Mouse (Mus musculus): ENCODE data around the gene Eif3l.
"Not testable (repeated sequence)": the region's sequence is repeated elsewhere in the genome, so short reads cannot be mapped to it uniquely, and the experiment has no call there.

Gene Eif3l

GRCm38 (mm10) chr15:79074913-79075532 lies at the start of gene Eif3l:
Gene Eif3l, plus strand, starts transcription at chr15:79075179.
- peak; percentile 91 to 95 for DNase-seq (ENCODE audit: inconsistent age in 2 of 2, low spot score in 1 of 2)

- no peak for DNase-seq (ENCODE audit: inconsistent age in 2 of 2, low spot score in 1 of 2)
Observed at GRCm38 (mm10) chr15:79025687-79026308, 49.2 kb upstream of the Eif3l start.

GRCm38 (mm10) chr15:79026511-79027290 lies 48.3 kb upstream of the Eif3l start:
- DNase-seq (ENCODE audit: inconsistent age in 2 of 2, low spot score in 1 of 2) = no peak

DNA sequence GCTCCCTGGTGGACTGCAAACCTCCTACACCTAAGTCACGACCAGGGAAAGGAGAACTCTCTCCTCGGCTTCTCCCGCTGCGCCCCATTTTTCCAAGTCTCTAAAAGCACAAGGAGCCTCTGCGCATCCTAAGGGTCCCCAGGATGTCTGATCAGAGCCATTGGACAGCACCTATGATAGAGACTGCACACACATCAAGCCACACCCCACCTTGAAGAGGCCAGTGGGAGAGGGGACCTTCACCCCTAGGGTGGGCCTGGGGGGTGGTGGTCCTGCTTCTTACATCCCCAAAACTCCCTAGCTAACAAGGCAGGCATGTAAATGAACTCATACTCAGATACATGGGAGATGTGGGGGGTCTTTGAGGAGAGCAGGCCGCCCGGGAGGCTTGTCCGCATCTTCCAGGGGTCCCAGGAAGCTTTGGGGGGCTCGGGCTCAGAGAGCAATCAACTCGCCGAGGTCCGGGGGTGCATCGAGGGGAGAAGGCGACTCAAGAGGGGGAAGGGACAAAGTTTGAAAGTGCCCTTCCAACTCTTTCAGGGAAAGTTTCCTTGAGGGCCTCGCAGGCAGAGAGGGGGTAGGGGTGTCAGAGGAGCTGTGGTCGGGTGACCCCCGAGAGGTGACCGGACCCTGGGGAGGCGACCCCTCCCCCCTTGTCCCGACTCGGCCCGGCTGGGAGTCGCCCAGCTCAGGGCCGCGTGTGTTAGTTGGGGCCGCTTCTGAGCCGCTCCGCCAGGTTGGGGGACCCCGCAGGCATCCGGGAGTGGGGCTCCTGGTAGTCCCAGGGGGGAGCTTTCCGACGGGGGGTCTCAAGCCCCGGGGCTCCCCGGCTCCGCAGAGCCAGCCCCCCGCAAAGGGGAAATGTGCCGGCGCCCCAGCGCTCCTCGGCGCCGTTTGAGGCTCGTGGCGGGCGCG lies 47.4 kb upstream of the Eif3l start:
- DNase-seq (ENCODE audit: inconsistent age in 2 of 2, low spot score in 1 of 2) = peak; percentile 65 to 82

DNA sequence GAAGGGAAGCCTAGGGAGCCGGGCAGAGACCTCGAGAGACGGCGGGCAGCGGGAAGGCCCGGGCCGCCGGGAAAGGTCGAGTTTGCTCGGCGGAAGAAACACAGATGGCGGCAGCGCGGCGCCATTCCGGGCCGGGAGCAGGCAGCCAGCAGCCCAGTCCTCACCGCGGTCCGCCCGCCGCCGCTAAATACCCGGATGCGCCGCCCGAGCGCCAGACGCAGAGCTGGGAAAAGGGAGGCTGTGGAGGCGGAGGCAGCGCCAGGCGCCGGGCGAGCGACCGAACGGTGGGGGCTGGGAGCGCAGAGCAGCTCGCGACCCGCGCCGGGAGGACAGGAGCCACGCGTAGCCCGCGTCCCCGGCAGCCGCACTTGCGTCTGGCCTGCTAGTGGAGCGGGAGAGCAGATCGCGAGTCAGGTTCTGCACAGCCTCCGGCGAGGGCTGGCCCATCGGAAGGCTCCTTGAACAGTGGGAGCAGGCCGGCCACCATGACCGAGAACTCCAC lies 46.7 kb upstream of the Eif3l start, which contains the start of gene H1f0:
Gene H1f0 (plus strand): TSS at position 214 of the 502 bp plus-strand sequence.
- DNase-seq (ENCODE audit: inconsistent age in 2 of 2, low spot score in 1 of 2) = peak; percentile 96 to 98

- no peak for DNase-seq (ENCODE audit: inconsistent age in 2 of 2, low spot score in 1 of 2)
Observed at GRCm38 (mm10) chr15:79028823-79029484, 46.0 kb upstream of the Eif3l start.

- DNase-seq (ENCODE audit: inconsistent age in 2 of 2, low spot score in 1 of 2) = peak in 1 of 2 experiments; percentile 80
Observed at GRCm38 (mm10) chr15:79029519-79030241, 45.3 kb upstream of the Eif3l start.

- DNase-seq (ENCODE audit: inconsistent age in 2 of 2, low spot score in 1 of 2) = peak; percentile 95 to 96
Observed at GRCm38 (mm10) chr15:79030551-79031435, 44.2 kb upstream of the Eif3l start.

DNA sequence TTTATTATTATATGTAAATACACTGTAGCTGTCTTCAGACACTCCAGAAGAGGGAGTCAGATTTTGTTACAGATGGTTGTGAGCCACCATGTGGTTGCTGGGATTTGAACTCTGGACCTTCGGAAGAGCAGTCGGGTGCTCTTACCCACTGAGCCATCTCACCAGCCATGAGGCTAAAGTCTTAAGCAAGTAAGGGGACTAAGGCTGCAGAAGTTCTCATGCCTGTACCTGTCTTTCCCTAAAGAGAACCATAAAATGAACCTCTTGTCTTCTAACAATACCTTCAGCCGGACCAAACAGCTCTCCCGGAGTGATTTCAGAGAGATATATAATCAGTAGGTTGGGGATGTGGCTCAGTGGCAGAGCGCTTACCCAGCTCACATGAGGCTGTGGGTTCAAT lies 43.1 kb upstream of the Eif3l start:
- not testable (repeated sequence) for DNase-seq (ENCODE audit: inconsistent age in 2 of 2, low spot score in 1 of 2)

DNA sequence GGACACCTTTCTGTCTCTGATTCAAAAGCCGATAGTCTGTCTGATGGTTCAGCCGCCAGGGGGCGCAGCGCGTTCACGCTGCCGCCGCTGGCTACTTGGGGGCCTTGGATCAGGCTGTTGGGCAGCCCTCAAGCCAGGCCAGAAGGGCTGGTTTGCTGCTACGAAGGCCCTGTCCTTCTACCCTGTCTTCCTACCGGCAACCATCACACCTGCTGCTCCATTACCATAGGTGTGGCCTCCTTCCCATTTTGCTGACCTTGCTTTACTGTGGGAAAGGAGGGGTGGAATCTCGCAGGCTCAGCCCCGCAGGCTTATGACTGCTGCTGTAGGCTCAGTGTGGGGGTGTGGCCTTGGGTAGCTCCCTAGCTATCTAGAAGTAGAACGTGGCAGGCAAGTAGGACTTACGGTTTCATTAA lies 37.1 kb upstream of the Eif3l start:
- DNase-seq (ENCODE audit: inconsistent age in 2 of 2, low spot score in 1 of 2) = peak; percentile 81 to 92

DNA sequence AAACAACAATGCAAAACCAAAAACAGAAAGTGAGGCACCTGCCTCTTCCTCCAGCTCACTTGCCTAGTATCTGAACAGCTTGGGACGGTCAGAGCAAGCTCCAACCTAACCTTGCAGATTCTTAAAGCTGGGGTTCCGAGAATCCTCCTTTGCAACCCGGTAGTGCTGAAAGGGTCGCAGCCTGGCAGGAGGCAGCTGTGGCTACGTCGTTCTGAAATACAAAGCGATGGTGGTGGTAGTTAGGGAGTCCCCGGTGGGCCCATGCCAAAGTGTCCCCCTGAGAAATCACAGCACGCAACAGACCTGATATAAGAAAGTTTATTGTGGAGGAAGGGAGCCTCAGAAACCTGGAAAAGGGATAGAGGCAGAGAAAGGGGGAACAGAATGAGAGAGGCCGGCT lies 36.6 kb upstream of the Eif3l start:
- DNase-seq (ENCODE audit: inconsistent age in 2 of 2, low spot score in 1 of 2) = no peak

- peak; percentile 89 to 94 for DNase-seq (ENCODE audit: inconsistent age in 2 of 2, low spot score in 1 of 2)
Observed at GRCm38 (mm10) chr15:79038853-79039252, 36.1 kb upstream of the Eif3l start.

- DNase-seq (ENCODE audit: inconsistent age in 2 of 2, low spot score in 1 of 2) = no peak
Observed at GRCm38 (mm10) chr15:79040501-79041416, 34.2 kb upstream of the Eif3l start.

DNA sequence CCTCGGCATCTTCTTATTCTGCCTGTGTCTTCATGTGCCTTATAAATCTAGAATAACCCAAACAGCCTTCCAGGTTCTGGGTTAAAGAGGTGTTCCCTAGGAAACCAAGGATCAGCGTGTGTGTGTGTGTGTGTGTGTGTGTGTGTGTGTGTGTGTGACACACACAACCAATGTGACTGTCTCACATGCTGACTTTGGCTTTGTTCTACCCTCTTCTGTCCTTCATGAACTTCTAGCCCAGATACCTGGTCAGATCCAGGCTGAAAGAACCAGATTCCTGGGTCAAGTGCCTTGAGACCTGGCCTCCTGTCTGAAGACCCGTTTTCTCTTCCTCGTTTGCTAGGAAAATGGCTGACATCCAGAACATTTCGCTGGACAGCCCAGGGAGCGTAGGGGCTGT lies 33.4 kb upstream of the Eif3l start, which contains the start of gene Galr3:
Gene Galr3 (plus strand): TSS at position 301 of the 400 bp plus-strand sequence.
- DNase-seq (ENCODE audit: inconsistent age in 2 of 2, low spot score in 1 of 2) = no peak

GRCm38 (mm10) chr15:79042721-79043491 lies 32.1 kb upstream of the Eif3l start:
- DNase-seq (ENCODE audit: inconsistent age in 2 of 2, low spot score in 1 of 2) = peak in 1 of 2 experiments; percentile 61

GRCm38 (mm10) chr15:79044837-79045236 lies 30.1 kb upstream of the Eif3l start:
- no peak for DNase-seq (ENCODE audit: inconsistent age in 2 of 2, low spot score in 1 of 2)

- DNase-seq (ENCODE audit: inconsistent age in 2 of 2, low spot score in 1 of 2) = no peak
Observed at GRCm38 (mm10) chr15:79048186-79048585, 26.8 kb upstream of the Eif3l start.
